ENCODE assay signal across 11 mouse cellular contexts in genomic region chr11:12435018-12435417, GRCm38 (mm10). TPM values are rescaled to one million over a fixed set of nuclear protein-coding genes. Genes with fewer than 3 reads are reported as not detected.
DNase-seq lines count a peak whose midpoint lies in the region; ATAC-seq and TF ChIP-seq lines count a peak whose summit lies in the region.
"Had no signal": no experiment of that assay in that cellular context is flagged by ENCODE, and none has a peak within 500 bp of the region (broad histone marks: within the 10 kb centered on the region; RNA-seq: fewer than 3 reads in every experiment).

No protein-coding gene starts in this region.

- no peak overlapping the region for H3K4me2 ChIP-seq in intestine, embryonic 15.5 days (replicated peaks)
- H3K4me2 ChIP-seq in intestine, postnatal 0 days (replicated peaks; ENCODE audit: low read depth): no peak overlapping the region
- H3K4me2 ChIP-seq in heart, postnatal 0 days (ENCODE audit: low read depth, low read length): peak overlapping the region; percentile 58
- H3K4me2 ChIP-seq in forebrain, embryonic 13.5 days: no peak overlapping the region
- H3K4me2 ChIP-seq: lung, embryonic 15.5 days had no signal

- no peak overlapping the region for H3K27ac ChIP-seq in intestine, embryonic 15.5 days
- H3K27ac ChIP-seq in intestine, postnatal 0 days (ENCODE audit: low read depth, low read length): no peak overlapping the region
- H3K27ac ChIP-seq in heart, postnatal 0 days (ENCODE audit: low read depth): peak overlapping the region; percentile 80
- no peak overlapping the region for H3K27ac ChIP-seq in forebrain, embryonic 13.5 days
- H3K27ac ChIP-seq: lung, embryonic 15.5 days had no signal

- ATAC-seq in intestine, embryonic 15.5 days: 0 out of 2 replicates have a peak, but pooled peaks have one; percentile 21
- no peak for ATAC-seq in intestine, postnatal 0 days
- ATAC-seq in heart, postnatal 0 days (ENCODE audit: insufficient read depth, low read depth): peak; percentile 61
- ATAC-seq in forebrain, embryonic 13.5 days: no peak

- no peaks in the 10 kb centered on the region for H3K9me3 ChIP-seq in intestine, embryonic 15.5 days
- H3K9me3 ChIP-seq in intestine, postnatal 0 days (ENCODE audit: control insufficient read depth): no peaks in the 10 kb centered on the region
- H3K9me3 ChIP-seq in heart, postnatal 0 days (replicated peaks; ENCODE audit: control insufficient read depth, low read length): no peaks in the 10 kb centered on the region
- no peaks in the 10 kb centered on the region for H3K9me3 ChIP-seq in forebrain, embryonic 13.5 days (replicated peaks)
- H3K9me3 ChIP-seq: lung, embryonic 15.5 days had no signal

- no peak for TF ChIP-seq CTCF in intestine, postnatal 0 days (IDR thresholded peaks at IDR 0.05; ENCODE audit: low read depth)
- no peak for TF ChIP-seq CTCF in heart, postnatal 0 days (IDR thresholded peaks at IDR 0.05; ENCODE audit: low read depth)

- H3K36me3 ChIP-seq in intestine, embryonic 15.5 days: no peaks in the 10 kb centered on the region
- H3K36me3 ChIP-seq in intestine, postnatal 0 days (ENCODE audit: control insufficient read depth, insufficient read depth): no peaks in the 10 kb centered on the region
- no peaks in the 10 kb centered on the region for H3K36me3 ChIP-seq in heart, postnatal 0 days (replicated peaks; ENCODE audit: control insufficient read depth, insufficient read depth, low read length)
- H3K36me3 ChIP-seq in forebrain, embryonic 13.5 days (ENCODE audit: poor library complexity, severe bottlenecking): no peaks in the 10 kb centered on the region
- H3K36me3 ChIP-seq: lung, embryonic 15.5 days had no signal

- H3K9ac ChIP-seq in intestine, embryonic 15.5 days: no peak overlapping the region
- no peak overlapping the region for H3K9ac ChIP-seq in intestine, postnatal 0 days (ENCODE audit: low read depth, low read length)
- H3K9ac ChIP-seq in heart, postnatal 0 days (replicated peaks; ENCODE audit: low read depth, low read length): peak overlapping the region; percentile 31
- H3K9ac ChIP-seq in forebrain, embryonic 13.5 days: no peak overlapping the region
- H3K9ac ChIP-seq: lung, embryonic 15.5 days had no signal

- no peak for TF ChIP-seq EP300 in heart, postnatal 0 days (IDR thresholded peaks at IDR 0.05; ENCODE audit: low read depth)

- 0 out of 2 replicates have a peak, but pooled peaks cover 6% of the 10 kb centered on the region for H3K4me1 ChIP-seq in intestine, embryonic 15.5 days (replicated peaks)
- H3K4me1 ChIP-seq in intestine, postnatal 0 days (replicated peaks; ENCODE audit: control insufficient read depth, insufficient read depth, low read length): no peaks in the 10 kb centered on the region
- H3K4me1 ChIP-seq in heart, postnatal 0 days (ENCODE audit: control insufficient read depth, insufficient read depth): peaks cover 9% of the 10 kb centered on the region
- H3K4me1 ChIP-seq in forebrain, embryonic 13.5 days: peaks cover 18% of the 10 kb centered on the region

- no peaks in the 10 kb centered on the region for H3K27me3 ChIP-seq in intestine, embryonic 15.5 days (replicated peaks)
- H3K27me3 ChIP-seq in intestine, postnatal 0 days (replicated peaks; ENCODE audit: control insufficient read depth, insufficient read depth, low read length): no peaks in the 10 kb centered on the region
- H3K27me3 ChIP-seq in heart, postnatal 0 days (ENCODE audit: control insufficient read depth, insufficient read depth, low read length): no peaks in the 10 kb centered on the region
- peaks cover 7% of the 10 kb centered on the region; the same call in 1 of the 2 replicates for H3K27me3 ChIP-seq in forebrain, embryonic 13.5 days
- H3K27me3 ChIP-seq: lung, embryonic 15.5 days had no signal

- 45% methylated on average over 4 of the region's 4 CpGs for WGBS in intestine, embryonic 15.5 days
- 59% methylated on average over 4 of the region's 4 CpGs for WGBS in intestine, postnatal 0 days
- whole genome bisulfite sequencing in heart, postnatal 0 days: 21% methylated on average over 4 of the region's 4 CpGs
- WGBS in forebrain, embryonic 13.5 days: 53% methylated on average over 4 of the region's 4 CpGs

- peak; percentile 47 for DNase-seq in 3T3-L1 (ENCODE audit: low read depth, low spot score)
- DNase-seq in brain, adult 2 months (ENCODE audit: low read depth, low spot score): peak; percentile 68
- DNase-seq in heart, postnatal 0 days (ENCODE audit: low spot score): peak; percentile 26
- DNase-seq in ovary, postnatal 36 days (ENCODE audit: low spot score): no peak
- DNase-seq: cerebellum, adult 11-12 months; right cerebral cortex, postnatal 14 days had no signal

- no peak overlapping the region for H3K4me3 ChIP-seq in intestine, embryonic 15.5 days (replicated peaks)
- H3K4me3 ChIP-seq in intestine, postnatal 0 days (ENCODE audit: low read depth, low read length): no peak overlapping the region
- H3K4me3 ChIP-seq in heart, postnatal 0 days (ENCODE audit: low read depth, low read length): peak overlapping the region; percentile 27
- H3K4me3 ChIP-seq in forebrain, embryonic 13.5 days: no peak overlapping the region
- H3K4me3 ChIP-seq: lung, embryonic 15.5 days had no signal

RNA-seq across cellular contexts. Expression of gene Cobl, which starts 29.7 kb away (rescaled TPM):
- 9.0 and 9.3 TPM in 2 replicates for polyA plus RNA-seq in intestine, embryonic 15.5 days (2015; fragmentation: Nextera tagmentation; extraction: Ambion mirVana)
- 6.3 and 8.5 TPM in 2 replicates for polyA plus RNA-seq in intestine, postnatal 0 days (2015; fragmentation: Nextera tagmentation; extraction: Ambion mirVana)
- 20.5 and 30.8 TPM in 2 replicates for total RNA-seq in heart, postnatal 0 days (2014; rRNA removed; ENCODE audit: low replicate concordance)
- polyA plus RNA-seq in heart, postnatal 0 days (2015; fragmentation: Nextera tagmentation; extraction: Ambion mirVana): 38.7 and 42.5 TPM in 2 replicates
- polyA plus RNA-seq in forebrain, embryonic 13.5 days (2015; fragmentation: Nextera tagmentation; extraction: Ambion mirVana): 3.6 and 3.7 TPM in 2 replicates
- total RNA-seq: granulocyte monocyte progenitor cell, adult 5-6 weeks had no signal

Comparison
In these comparisons a context has a peak if more than half of its experiments do, and no peak if none do; other contexts are left out.
1. ATAC-seq: peak in intestine, embryonic 15.5 days (single experiment) and heart, postnatal 0 days (single experiment); none in intestine, postnatal 0 days (single experiment) and forebrain, embryonic 13.5 days (single experiment).